Mouse (Mus musculus): ENCODE results near the gene Gm43302. TPM values are rescaled to one million over a fixed set of nuclear protein-coding genes. Genes with fewer than 3 reads are reported as not detected.
"Not testable (repeated sequence)": the region's sequence is repeated elsewhere in the genome, so short reads cannot be mapped to it uniquely, and the experiment has no call there.

The Gm43302 gene
- polyA plus RNA-seq, 1 experiment from 2014 or later: not detected

GRCm38 (mm10) chr5:105197915-105198560 is 95.5 kb downstream of the Gm43302 start:
- H3K4me2 ChIP-seq (replicated peaks; ENCODE audit: low read depth); H3K27ac ChIP-seq (ENCODE audit: low read depth, low read length); H3K27me3 ChIP-seq (replicated peaks; ENCODE audit: control insufficient read depth, insufficient read depth, low read length); ATAC-seq; H3K4me1 ChIP-seq (replicated peaks; ENCODE audit: control insufficient read depth, insufficient read depth, low read length); H3K9ac ChIP-seq (ENCODE audit: low read depth, low read length); H3K4me3 ChIP-seq (ENCODE audit: low read depth, low read length); H3K9me3 ChIP-seq (ENCODE audit: control insufficient read depth); H3K36me3 ChIP-seq (ENCODE audit: control insufficient read depth, insufficient read depth): not testable (repeated sequence)

- H3K4me1 ChIP-seq (replicated peaks; ENCODE audit: control insufficient read depth, insufficient read depth, low read length); H3K27ac ChIP-seq (ENCODE audit: low read depth, low read length); H3K36me3 ChIP-seq (ENCODE audit: control insufficient read depth, insufficient read depth); H3K27me3 ChIP-seq (replicated peaks; ENCODE audit: control insufficient read depth, insufficient read depth, low read length); H3K4me2 ChIP-seq (replicated peaks; ENCODE audit: low read depth); H3K4me3 ChIP-seq (ENCODE audit: low read depth, low read length); ATAC-seq; H3K9me3 ChIP-seq (ENCODE audit: control insufficient read depth); H3K9ac ChIP-seq (ENCODE audit: low read depth, low read length): not testable (repeated sequence)
- WGBS: 84% methylated on average over 5 of the region's 5 CpGs
Observed at GRCm38 (mm10) chr5:105196308-105196707, 97.2 kb downstream of the Gm43302 start.

GRCm38 (mm10) chr5:105192536-105192935 is 101.0 kb downstream of the Gm43302 start:
- not testable (repeated sequence) for ATAC-seq; H3K27ac ChIP-seq (ENCODE audit: low read depth, low read length); H3K9me3 ChIP-seq (ENCODE audit: control insufficient read depth); H3K9ac ChIP-seq (ENCODE audit: low read depth, low read length); H3K4me3 ChIP-seq (ENCODE audit: low read depth, low read length); H3K4me2 ChIP-seq (replicated peaks; ENCODE audit: low read depth); H3K36me3 ChIP-seq (ENCODE audit: control insufficient read depth, insufficient read depth); H3K4me1 ChIP-seq (replicated peaks; ENCODE audit: control insufficient read depth, insufficient read depth, low read length); H3K27me3 ChIP-seq (replicated peaks; ENCODE audit: control insufficient read depth, insufficient read depth, low read length)
- 58% methylated on average over 2 of the region's 2 CpGs for WGBS

- H3K36me3 ChIP-seq (ENCODE audit: control insufficient read depth, insufficient read depth): no peaks in the 10 kb centered on the region
- H3K9me3 ChIP-seq (ENCODE audit: control insufficient read depth): no peaks in the 10 kb centered on the region
- no peak overlapping the region for H3K4me2 ChIP-seq (replicated peaks; ENCODE audit: low read depth)
- no peak overlapping the region for H3K27ac ChIP-seq (ENCODE audit: low read depth, low read length)
- H3K9ac ChIP-seq (ENCODE audit: low read depth, low read length): no peak overlapping the region
- no peak overlapping the region for H3K4me3 ChIP-seq (ENCODE audit: low read depth, low read length)
- no peak for TF ChIP-seq CTCF (IDR thresholded peaks at IDR 0.05; ENCODE audit: low read depth)
- H3K27me3 ChIP-seq (replicated peaks; ENCODE audit: control insufficient read depth, insufficient read depth, low read length): no peaks in the 10 kb centered on the region
- no peak for ATAC-seq
- no peaks in the 10 kb centered on the region for H3K4me1 ChIP-seq (replicated peaks; ENCODE audit: control insufficient read depth, insufficient read depth, low read length)
Observed at GRCm38 (mm10) chr5:105181446-105181845, 112.0 kb downstream of the Gm43302 start.

Other genes starting within 250 kb of the Gm43302 start
- gene Gbp9, start 154.2 kb downstream of the Gm43302 start, polyA plus RNA-seq (2015; fragmentation: Nextera tagmentation; extraction: Ambion mirVana): 1.7 TPM in 2 replicates
- gene Gbp8, start 154.2 kb downstream of the Gm43302 start, polyA plus RNA-seq (2015; fragmentation: Nextera tagmentation; extraction: Ambion mirVana): 1.5 TPM in 2 replicates
- 0.90 and 1.6 TPM in 2 replicates for gene Gbp4, start 154.1 kb downstream of the Gm43302 start, polyA plus RNA-seq (2015; fragmentation: Nextera tagmentation; extraction: Ambion mirVana)
- not detected in 2 replicates for gene Gbp10, start 54.2 kb downstream of the Gm43302 start, polyA plus RNA-seq (2015; fragmentation: Nextera tagmentation; extraction: Ambion mirVana)
- gene Gbp6, start within 50 bp of the Gm43302 start, polyA plus RNA-seq (2015; fragmentation: Nextera tagmentation; extraction: Ambion mirVana): 1.8 and 1.9 TPM in 2 replicates
- gene Lrrc8b, start 122.1 kb upstream of the Gm43302 start, polyA plus RNA-seq (2015; fragmentation: Nextera tagmentation; extraction: Ambion mirVana): 12.2 and 12.6 TPM in 2 replicates
- 11.8 and 13.4 TPM in 2 replicates for gene Lrrc8c, start 225.7 kb upstream of the Gm43302 start, polyA plus RNA-seq (2015; fragmentation: Nextera tagmentation; extraction: Ambion mirVana)